Mouse (Mus musculus): Measurements from ENCODE around the gene Zfp81. TPM values are rescaled to one million over a fixed set of nuclear protein-coding genes. Genes with fewer than 3 reads are reported as not detected.

The Zfp81 gene
- 7.1 and 7.3 TPM in 2 replicates for total RNA-seq (2012; rRNA removed)

GRCm38 (mm10) chr17:33358411-33359384 lies at the start of gene Zfp81:
Zfp81 (minus strand) TSS chr17:33358878.
- Histone ChIP-seq H3K36me3 (ENCODE audit: control insufficient read depth, insufficient read depth, low read length, poor library complexity, severe bottlenecking) (no peaks in the 10 kb centered on the region), H3K4me3 (ENCODE audit: insufficient read depth in 1 of 2, low read depth in 1 of 2, low read length in 2 of 2, poor library complexity in 1 of 2, severe bottlenecking in 1 of 2) (peak within 1 kb of the TSS; percentile 82 to 97), H3K9me3 (ENCODE audit: control insufficient read depth, insufficient read depth, low read depth, low read length) (no peaks in the 10 kb centered on the region), H3K4me1 (ENCODE audit: control insufficient read depth in 2 of 2, insufficient read depth in 2 of 2, low read length in 2 of 2, poor library complexity in 1 of 2) (peaks cover 0 to 3% of the 10 kb centered on the region in 2 experiments; a peak in 2 of 4 replicates), H3K9ac (ENCODE audit: insufficient read depth, low read depth, low read length, poor library complexity, severe bottlenecking) (peak within 1 kb of the TSS; percentile 83), H3K27ac (ENCODE audit: insufficient read depth, low read depth, low read length, poor library complexity, severe bottlenecking) (peak within 1 kb of the TSS; percentile 62)
- TF ChIP-seq ZC3H11A (IDR thresholded peaks at IDR 0.05; ENCODE audit: borderline replicate concordance, low read depth, low read length) (no peak), ZNF384 (IDR thresholded peaks at IDR 0.05; ENCODE audit: low read depth, low read length) (no peak), MAFK (IDR thresholded peaks at IDR 0.05; ENCODE audit: insufficient read depth, low read depth, low read length) (no peak), HCFC1 (IDR thresholded peaks at IDR 0.05; ENCODE audit: borderline replicate concordance, insufficient read depth, low read length) (peak; percentile 70; the same call in 1 of the 2 replicates), CHD2 (IDR thresholded peaks at IDR 0.05; ENCODE audit: low read depth, low read length) (peak; percentile 79)
- DNase-seq (ENCODE audit: low read depth, low spot score), result peak; percentile 88
- in situ Hi-C loops (cut with MboI; ENCODE audit: low sequenced_read_pairs in 2 of 2, unreplicated experiment in 2 of 2), result no loop called here

GRCm38 (mm10) chr17:33394182-33395034 lies 35.7 kb upstream of the Zfp81 start, which contains the start of gene Zfp101:
Zfp101 (minus strand) TSS chr17:33394641.
- H3K9me3 ChIP-seq (ENCODE audit: control insufficient read depth, insufficient read depth, low read depth, low read length), result no peaks in the 10 kb centered on the region
- DNase-seq (ENCODE audit: low read depth, low spot score), result peak; percentile 86
- in situ Hi-C loops (cut with MboI; ENCODE audit: low sequenced_read_pairs in 2 of 2, unreplicated experiment in 2 of 2), result no loop called here
- H3K9ac ChIP-seq (ENCODE audit: insufficient read depth, low read depth, low read length, poor library complexity, severe bottlenecking), result peak within 1 kb of the TSS; percentile 93
- peaks cover 0 to 2% of the 10 kb centered on the region in 2 experiments; a peak in 2 of 4 replicates for H3K4me1 ChIP-seq (ENCODE audit: control insufficient read depth in 2 of 2, insufficient read depth in 2 of 2, low read length in 2 of 2, poor library complexity in 1 of 2)
- H3K4me3 ChIP-seq (ENCODE audit: insufficient read depth in 1 of 2, low read depth in 1 of 2, low read length in 2 of 2, poor library complexity in 1 of 2, severe bottlenecking in 1 of 2), result peak within 1 kb of the TSS; percentile 99 to 100
- TF ChIP-seq ZNF384 (IDR thresholded peaks at IDR 0.05; ENCODE audit: low read depth, low read length), result peak; percentile 99
- no peak for TF ChIP-seq ZC3H11A (IDR thresholded peaks at IDR 0.05; ENCODE audit: borderline replicate concordance, low read depth, low read length)
- TF ChIP-seq MAFK (IDR thresholded peaks at IDR 0.05; ENCODE audit: insufficient read depth, low read depth, low read length), result peak; percentile 36; the same call in 1 of the 2 replicates
- TF ChIP-seq HCFC1 (IDR thresholded peaks at IDR 0.05; ENCODE audit: borderline replicate concordance, insufficient read depth, low read length), result 0 out of 2 replicates have a peak, but pooled peaks have one; percentile 42
- peak; percentile 92 for TF ChIP-seq CHD2 (IDR thresholded peaks at IDR 0.05; ENCODE audit: low read depth, low read length)
- no peak within 1 kb of the TSS; the same call in 1 of the 2 replicates for H3K27ac ChIP-seq (ENCODE audit: insufficient read depth, low read depth, low read length, poor library complexity, severe bottlenecking)
- no peaks in the 10 kb centered on the region for H3K36me3 ChIP-seq (ENCODE audit: control insufficient read depth, insufficient read depth, low read length, poor library complexity, severe bottlenecking)

DNA sequence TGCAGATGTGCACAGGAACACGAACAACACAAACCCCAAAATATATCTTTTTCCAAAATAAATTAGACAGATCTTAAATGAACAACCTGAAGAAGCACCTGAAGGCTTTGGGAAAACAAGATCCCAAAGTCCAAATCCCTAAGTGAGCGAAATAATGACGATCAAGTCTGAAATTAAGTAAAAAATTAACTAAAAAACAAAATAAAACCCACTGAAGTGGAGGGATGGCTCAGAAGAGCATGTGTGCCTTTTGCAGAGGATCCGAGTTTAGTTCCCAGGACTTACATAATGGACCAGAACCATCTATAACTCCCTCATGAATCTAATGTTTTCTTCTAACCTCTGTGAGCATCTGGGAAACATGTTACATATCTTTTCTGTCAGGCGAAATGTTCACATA lies 33.6 kb upstream of the Zfp81 start:
- H3K27ac ChIP-seq (ENCODE audit: insufficient read depth, low read depth, low read length, poor library complexity, severe bottlenecking), result no peak overlapping the region
- no peak for DNase-seq (ENCODE audit: low read depth, low spot score)
- H3K9me3 ChIP-seq (ENCODE audit: control insufficient read depth, insufficient read depth, low read depth, low read length), result no peaks in the 10 kb centered on the region
- H3K4me1 ChIP-seq (ENCODE audit: control insufficient read depth in 2 of 2, insufficient read depth in 2 of 2, low read length in 2 of 2, poor library complexity in 1 of 2), result peaks cover 0 to 2% of the 10 kb centered on the region in 2 experiments; a peak in 2 of 4 replicates
- in situ Hi-C loops (cut with MboI; ENCODE audit: low sequenced_read_pairs in 2 of 2, unreplicated experiment in 2 of 2), result no loop called here
- no peak for TF ChIP-seq MAFK (IDR thresholded peaks at IDR 0.05; ENCODE audit: insufficient read depth, low read depth, low read length)
- TF ChIP-seq ZC3H11A (IDR thresholded peaks at IDR 0.05; ENCODE audit: borderline replicate concordance, low read depth, low read length), result no peak
- no peak for TF ChIP-seq CHD2 (IDR thresholded peaks at IDR 0.05; ENCODE audit: low read depth, low read length)
- no peak for TF ChIP-seq HCFC1 (IDR thresholded peaks at IDR 0.05; ENCODE audit: borderline replicate concordance, insufficient read depth, low read length)
- H3K9ac ChIP-seq (ENCODE audit: insufficient read depth, low read depth, low read length, poor library complexity, severe bottlenecking), result no peak overlapping the region
- H3K36me3 ChIP-seq (ENCODE audit: control insufficient read depth, insufficient read depth, low read length, poor library complexity, severe bottlenecking), result no peaks in the 10 kb centered on the region
- H3K4me3 ChIP-seq (ENCODE audit: insufficient read depth in 1 of 2, low read depth in 1 of 2, low read length in 2 of 2, poor library complexity in 1 of 2, severe bottlenecking in 1 of 2), result no peak overlapping the region

GRCm38 (mm10) chr17:33385705-33386104 lies 27.0 kb upstream of the Zfp81 start:
- Histone ChIP-seq H3K9ac (ENCODE audit: insufficient read depth, low read depth, low read length, poor library complexity, severe bottlenecking) (no peak overlapping the region), H3K27ac (ENCODE audit: insufficient read depth, low read depth, low read length, poor library complexity, severe bottlenecking) (no peak overlapping the region), H3K4me3 (ENCODE audit: insufficient read depth in 1 of 2, low read depth in 1 of 2, low read length in 2 of 2, poor library complexity in 1 of 2, severe bottlenecking in 1 of 2) (no peak overlapping the region), H3K9me3 (ENCODE audit: control insufficient read depth, insufficient read depth, low read depth, low read length) (no peaks in the 10 kb centered on the region), H3K36me3 (ENCODE audit: control insufficient read depth, insufficient read depth, low read length, poor library complexity, severe bottlenecking) (peaks cover 5% of the 10 kb centered on the region), H3K4me1 (ENCODE audit: control insufficient read depth in 2 of 2, insufficient read depth in 2 of 2, low read length in 2 of 2, poor library complexity in 1 of 2) (no peaks in the 10 kb centered on the region)
- in situ Hi-C loops (cut with MboI; ENCODE audit: low sequenced_read_pairs in 2 of 2, unreplicated experiment in 2 of 2), result no loop called here
- TF ChIP-seq ZC3H11A (IDR thresholded peaks at IDR 0.05; ENCODE audit: borderline replicate concordance, low read depth, low read length) (no peak), ZNF384 (IDR thresholded peaks at IDR 0.05; ENCODE audit: low read depth, low read length) (no peak), HCFC1 (IDR thresholded peaks at IDR 0.05; ENCODE audit: borderline replicate concordance, insufficient read depth, low read length) (no peak), MAFK (IDR thresholded peaks at IDR 0.05; ENCODE audit: insufficient read depth, low read depth, low read length) (no peak), CHD2 (IDR thresholded peaks at IDR 0.05; ENCODE audit: low read depth, low read length) (no peak)
- no peak for DNase-seq (ENCODE audit: low read depth, low spot score)

All from ES-E14 (cell line).